Mouse (Mus musculus): Measurements from ENCODE around the gene Calcb.

Gene Calcb

DNA sequence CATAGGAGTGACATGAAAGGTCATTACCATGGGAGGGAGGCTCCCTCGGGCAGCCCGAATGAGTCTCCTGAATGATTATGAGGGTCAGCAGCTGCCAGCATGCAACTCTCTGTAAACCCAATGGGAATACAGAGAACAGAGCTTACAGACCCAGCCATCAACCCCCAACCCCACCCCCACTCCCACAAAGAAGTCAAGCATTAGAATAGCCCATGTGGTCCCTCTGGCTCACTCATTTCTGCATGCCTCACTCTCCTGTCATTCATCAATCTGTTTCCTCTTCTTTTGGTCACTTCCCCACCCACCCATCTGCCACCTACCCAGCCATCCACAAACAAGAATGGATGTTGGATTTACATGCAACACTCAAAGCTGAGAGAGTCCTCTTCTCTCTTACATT is 35.0 kb downstream of the Calcb start:
- DNase-seq (ENCODE audit: low read depth), result no peak

DNA sequence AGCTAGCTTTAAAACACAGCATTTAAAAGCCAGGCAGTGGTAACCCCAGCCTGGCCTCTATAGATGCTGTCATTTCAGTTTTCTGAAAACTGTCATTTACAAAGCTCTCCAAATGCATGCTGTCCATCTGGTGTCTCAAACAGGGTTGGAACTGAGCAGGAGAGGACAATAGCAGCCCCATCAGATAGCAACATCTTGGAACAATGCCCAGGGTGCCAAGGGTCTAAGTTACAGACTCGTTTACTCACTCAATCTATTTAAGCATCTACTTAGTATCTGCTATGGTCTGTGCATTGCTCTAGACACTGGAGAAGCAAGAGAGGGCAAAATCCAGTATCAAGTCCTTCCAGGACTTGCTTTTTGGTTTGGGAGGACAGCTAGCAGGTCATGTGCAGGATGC is 35.8 kb downstream of the Calcb start:
- no peak for DNase-seq (ENCODE audit: low read depth)

GRCm38 (mm10) chr7:114754626-114755025 is 36.2 kb downstream of the Calcb start:
- DNase-seq (ENCODE audit: low read depth), result no peak

- no peak for DNase-seq (ENCODE audit: low read depth)
These were observed 44.2 kb downstream of the Calcb start for GRCm38 (mm10) chr7:114762660-114763059.

DNA sequence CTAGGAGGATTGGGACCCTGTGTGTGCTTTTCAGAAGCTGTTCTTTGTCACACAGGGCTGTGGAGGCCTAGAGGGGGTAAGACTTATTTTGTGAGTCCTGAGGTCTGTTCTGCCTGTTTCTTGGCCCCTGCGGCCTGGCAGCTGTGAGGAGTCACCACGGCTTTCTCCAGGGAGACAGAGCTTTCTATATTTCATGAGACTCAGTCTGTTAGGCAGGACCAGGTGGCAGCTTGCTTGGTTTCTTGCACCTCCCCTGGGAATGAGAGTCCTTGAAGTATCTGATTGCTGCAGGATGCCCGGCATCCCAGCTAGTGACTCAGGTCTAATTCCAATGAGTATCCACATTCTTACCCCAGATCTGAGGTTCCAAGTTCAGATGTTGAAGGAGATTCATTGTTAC is 46.8 kb downstream of the Calcb start:
- DNase-seq (ENCODE audit: low read depth), result no peak

DNA sequence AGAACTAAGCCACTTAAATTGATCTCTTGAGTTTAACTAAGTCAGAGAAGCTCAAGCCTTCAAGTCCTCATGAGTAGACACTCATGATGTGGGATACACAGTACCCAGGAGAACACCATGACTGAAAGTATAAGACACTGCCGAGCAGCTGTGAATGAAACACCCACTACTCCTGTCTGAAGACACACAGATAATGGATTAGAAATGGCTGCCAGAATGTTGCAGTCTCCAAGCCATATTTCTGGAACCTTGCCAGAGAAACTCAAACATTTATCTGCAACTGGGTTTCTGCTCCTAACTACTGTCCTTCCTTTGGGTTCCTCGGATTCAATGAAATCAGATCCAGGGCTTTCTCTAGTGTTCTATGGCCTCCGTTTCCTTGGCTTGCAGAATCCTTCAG is 48.1 kb downstream of the Calcb start:
- no peak for DNase-seq (ENCODE audit: low read depth)

- DNase-seq (ENCODE audit: low read depth), result no peak
These were observed 50.1 kb downstream of the Calcb start for GRCm38 (mm10) chr7:114768516-114768915.

DNA sequence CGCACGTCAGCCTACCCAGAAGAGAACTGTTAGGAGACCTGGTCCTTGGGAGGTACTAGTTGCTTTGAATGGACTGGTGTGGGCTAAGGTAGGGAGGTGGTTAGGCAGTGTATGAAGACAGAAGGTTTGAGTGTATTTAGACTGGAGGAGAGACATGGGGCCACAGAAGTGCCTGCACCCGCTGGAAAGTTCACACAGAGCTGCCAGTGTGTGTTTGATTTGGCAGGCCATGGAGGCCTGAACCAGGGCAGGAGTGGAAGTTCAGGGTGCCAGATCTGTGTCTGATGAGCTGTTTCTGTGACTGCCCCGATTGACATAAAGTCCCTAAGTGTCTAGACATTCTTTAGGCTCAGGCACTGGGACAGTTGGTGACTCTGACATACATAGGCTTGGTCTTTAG is 50.6 kb downstream of the Calcb start:
- no peak for DNase-seq (ENCODE audit: low read depth)

DNA sequence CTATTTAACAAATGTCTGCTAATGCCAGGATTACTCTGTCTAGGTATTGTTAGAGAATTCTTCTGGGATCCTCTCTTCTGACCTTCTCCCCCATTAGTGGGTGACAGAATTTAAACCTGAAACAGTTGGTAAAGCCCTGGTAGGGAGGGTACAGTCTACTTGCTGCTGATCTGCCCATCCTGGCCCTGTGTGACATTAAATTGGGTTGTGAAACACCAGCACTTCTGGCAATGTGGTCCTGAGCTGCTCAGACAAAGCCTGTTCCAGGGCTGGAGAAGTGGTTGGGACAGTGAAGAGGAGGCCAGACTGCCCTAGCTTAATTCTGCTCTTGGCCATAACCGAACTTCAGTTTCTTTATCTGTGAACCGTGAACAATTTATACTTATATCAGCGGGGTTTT is 52.1 kb downstream of the Calcb start:
- no peak for DNase-seq (ENCODE audit: low read depth)

DNA sequence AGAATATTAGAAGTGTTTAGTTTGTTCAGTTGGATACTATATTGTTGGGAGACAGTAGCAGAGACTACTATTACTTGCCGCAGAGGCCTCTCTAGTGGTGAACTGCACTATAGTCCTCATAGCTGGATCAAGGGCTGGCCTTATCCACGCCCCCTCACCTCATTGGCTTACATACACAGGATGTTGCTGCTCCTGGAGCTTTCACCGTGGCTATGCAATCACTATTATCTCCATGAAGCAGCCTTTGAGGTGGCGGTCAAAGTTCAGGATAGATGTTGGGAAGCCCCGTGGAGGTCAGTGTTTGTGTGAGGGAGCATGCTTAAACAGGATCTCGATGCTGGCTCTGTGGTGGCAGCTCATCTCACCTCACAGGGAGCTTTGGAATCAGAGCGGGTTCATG is 53.4 kb downstream of the Calcb start:
- no peak for DNase-seq (ENCODE audit: low read depth)
